Mouse (Mus musculus) hindbrain, embryonic 13.5 days (tissue): ENCODE measurements at regions not wholly inside any gene's neighbourhood (a gene's known extent, or its start where the extent isn't known, plus 50 kb on each side); places are given as distances from the start of the nearest gene placed in this dataset.
A peak's percentile ranks its signal among the peaks of the same experiment; 100 is the strongest.

Source experiments
- ATAC-seq: fragments of 200-750 bp; cut with Nextera tagmentation; 2 replicates; pipeline ENCODE4 v1.8.0; 2017; ENCODE audit warnings: moderate TSS enrichment; ENCODE audit not compliant: low FRiP score
- H3K27ac ChIP-seq: fragments of 300-500 bp; sonication (generic); 2 replicates; pipeline ENCODE4 v1.5.1; 2015; ENCODE audit warnings: inconsistent platforms, mild to moderate bottlenecking, moderate library complexity
- H3K27me3 ChIP-seq: fragments of 300-500 bp; sonication (generic); 2 replicates; pipeline ENCODE4 v1.6.1; 2015; ENCODE audit warnings: mild to moderate bottlenecking, inconsistent platforms
- H3K36me3 ChIP-seq: fragments of 300-500 bp; sonication (generic); 2 replicates; pipeline ENCODE4 v1.6.1; 2015; ENCODE audit warnings: mild to moderate bottlenecking, inconsistent platforms
- H3K4me1 ChIP-seq: fragments of 300-500 bp; sonication (generic); replicated peaks from 2 replicates; pipeline ENCODE4 v1.6.1; 2015; ENCODE audit warnings: inconsistent platforms
- H3K4me2 ChIP-seq: fragments of 300-500 bp; sonication (generic); 2 replicates; pipeline ENCODE4 v1.6.1; 2015; ENCODE audit warnings: inconsistent platforms, mild to moderate bottlenecking, moderate library complexity
- H3K4me3 ChIP-seq: fragments of 300-500 bp; sonication (generic); 2 replicates; pipeline ENCODE4 v1.5.1; 2015; ENCODE audit warnings: mild to moderate bottlenecking, inconsistent platforms
- H3K9ac ChIP-seq: fragments of 300-500 bp; sonication (generic); 2 replicates; pipeline ENCODE4 v1.6.1; 2015; ENCODE audit warnings: mild to moderate bottlenecking, inconsistent platforms
- H3K9me3 ChIP-seq: fragments of 300-500 bp; sonication (generic); 2 replicates; pipeline ENCODE4 v1.6.1; 2016; ENCODE audit warnings: inconsistent platforms
- WGBS: fragments of 180-500 bp; shearing (Covaris S2); methylation state at CpG from one replicate; pipeline ENCODE4 v1.1.7; 2015; 5-methylcytosine and 5-hydroxymethylcytosine counted together

GRCm38 (mm10) chr1:16007809-16008208, 85.3 kb downstream of the 4930444P10Rik start:
- no peak overlapping the region for H3K4me2 ChIP-seq
- no peaks in the 10 kb centered on the region for H3K4me1 ChIP-seq
- no peak overlapping the region for H3K9ac ChIP-seq
- no peaks in the 10 kb centered on the region for H3K9me3 ChIP-seq
- H3K4me3 ChIP-seq = no peak overlapping the region
- H3K36me3 ChIP-seq = no peaks in the 10 kb centered on the region
- 85% methylated on average over 3 of the region's 3 CpGs for WGBS
- H3K27ac ChIP-seq = no peak overlapping the region
- ATAC-seq = no peak
- no peaks in the 10 kb centered on the region for H3K27me3 ChIP-seq

GRCm38 (mm10) chr1:16006888-16007287, 86.2 kb downstream of the 4930444P10Rik start:
- 81% methylated on average over 2 of the region's 2 CpGs for WGBS
- no peaks in the 10 kb centered on the region for H3K36me3 ChIP-seq
- H3K27ac ChIP-seq = no peak overlapping the region
- no peak for ATAC-seq
- H3K4me3 ChIP-seq = no peak overlapping the region
- H3K9ac ChIP-seq = no peak overlapping the region
- no peak overlapping the region for H3K4me2 ChIP-seq
- H3K27me3 ChIP-seq = no peaks in the 10 kb centered on the region
- H3K4me1 ChIP-seq = no peaks in the 10 kb centered on the region
- no peaks in the 10 kb centered on the region for H3K9me3 ChIP-seq

GRCm38 (mm10) chr1:15997135-15997534, 96.0 kb downstream of the 4930444P10Rik start:
- no peaks in the 10 kb centered on the region for H3K4me1 ChIP-seq
- H3K9ac ChIP-seq = no peak overlapping the region
- no peak overlapping the region for H3K27ac ChIP-seq
- H3K4me3 ChIP-seq = no peak overlapping the region
- no peak for ATAC-seq
- no peaks in the 10 kb centered on the region for H3K9me3 ChIP-seq
- no peaks in the 10 kb centered on the region for H3K27me3 ChIP-seq
- WGBS = 75% methylated on average over 5 of the region's 5 CpGs
- H3K4me2 ChIP-seq = no peak overlapping the region
- no peaks in the 10 kb centered on the region for H3K36me3 ChIP-seq

- Histone ChIP-seq H3K4me1 (no peaks in the 10 kb centered on the region), H3K9ac (no peak overlapping the region), H3K27ac (no peak overlapping the region), H3K36me3 (no peaks in the 10 kb centered on the region), H3K4me3 (no peak overlapping the region), H3K4me2 (no peak overlapping the region), H3K27me3 (no peaks in the 10 kb centered on the region), H3K9me3 (no peaks in the 10 kb centered on the region)
- WGBS = 89% methylated on average over 2 of the region's 2 CpGs
- ATAC-seq = no peak
These were observed 96.8 kb downstream of the 4930444P10Rik start for GRCm38 (mm10) chr1:15996341-15996740.

- Histone ChIP-seq H3K9me3 (no peaks in the 10 kb centered on the region), H3K36me3 (no peaks in the 10 kb centered on the region), H3K4me1 (no peaks in the 10 kb centered on the region), H3K4me3 (no peak overlapping the region), H3K4me2 (no peak overlapping the region), H3K27me3 (no peaks in the 10 kb centered on the region), H3K9ac (no peak overlapping the region), H3K27ac (no peak overlapping the region)
- ATAC-seq = peak; percentile 77; the same call in 1 of the 2 replicates
- WGBS = 46% methylated on average over 4 of the region's 4 CpGs
These were observed 99.3 kb downstream of the 4930444P10Rik start for GRCm38 (mm10) chr1:15993561-15994410.

- H3K9ac ChIP-seq = no peak overlapping the region
- no peaks in the 10 kb centered on the region for H3K36me3 ChIP-seq
- H3K4me1 ChIP-seq = no peaks in the 10 kb centered on the region
- no peak overlapping the region for H3K27ac ChIP-seq
- no peak overlapping the region for H3K4me2 ChIP-seq
- H3K4me3 ChIP-seq = no peak overlapping the region
- no peaks in the 10 kb centered on the region for H3K27me3 ChIP-seq
- H3K9me3 ChIP-seq = no peaks in the 10 kb centered on the region
- WGBS = 82% methylated on average over 2 of the region's 2 CpGs
- no peak for ATAC-seq
These were observed 102.1 kb downstream of the 4930444P10Rik start for GRCm38 (mm10) chr1:15990982-15991381.

GRCm38 (mm10) chr1:15985579-15985978, 107.5 kb downstream of the 4930444P10Rik start:
- Histone ChIP-seq H3K27me3 (no peaks in the 10 kb centered on the region), H3K36me3 (no peaks in the 10 kb centered on the region), H3K4me2 (no peak overlapping the region), H3K9me3 (no peaks in the 10 kb centered on the region), H3K27ac (no peak overlapping the region), H3K4me1 (no peaks in the 10 kb centered on the region), H3K9ac (no peak overlapping the region), H3K4me3 (no peak overlapping the region)
- no peak for ATAC-seq
- WGBS = 85% methylated on average over 3 of the region's 3 CpGs

GRCm38 (mm10) chr1:15979333-15979732, 113.8 kb downstream of the 4930444P10Rik start:
- Histone ChIP-seq H3K9me3 (no peaks in the 10 kb centered on the region), H3K27me3 (no peaks in the 10 kb centered on the region), H3K4me1 (no peaks in the 10 kb centered on the region), H3K4me2 (no peak overlapping the region), H3K36me3 (no peaks in the 10 kb centered on the region), H3K4me3 (no peak overlapping the region), H3K9ac (no peak overlapping the region), H3K27ac (no peak overlapping the region)
- ATAC-seq = 0 out of 2 replicates have a peak, but pooled peaks have one; percentile 13

- H3K9me3 ChIP-seq = no peaks in the 10 kb centered on the region
- 92% methylated on average over 2 of the region's 2 CpGs for WGBS
- H3K27me3 ChIP-seq = no peaks in the 10 kb centered on the region
- no peak overlapping the region for H3K4me2 ChIP-seq
- no peak overlapping the region for H3K27ac ChIP-seq
- no peaks in the 10 kb centered on the region for H3K36me3 ChIP-seq
- H3K9ac ChIP-seq = no peak overlapping the region
- H3K4me3 ChIP-seq = no peak overlapping the region
- no peak for ATAC-seq
- no peaks in the 10 kb centered on the region for H3K4me1 ChIP-seq
These were observed 133.5 kb downstream of the 4930444P10Rik start for GRCm38 (mm10) chr1:15959578-15959977.

GRCm38 (mm10) chr1:15958661-15959060, 134.5 kb downstream of the 4930444P10Rik start:
- ATAC-seq = no peak
- WGBS = 69% methylated on average over 1 of the region's 1 CpGs
- Histone ChIP-seq H3K4me1 (no peaks in the 10 kb centered on the region), H3K4me3 (no peak overlapping the region), H3K9me3 (no peaks in the 10 kb centered on the region), H3K36me3 (no peaks in the 10 kb centered on the region), H3K27ac (no peak overlapping the region), H3K4me2 (no peak overlapping the region), H3K9ac (no peak overlapping the region), H3K27me3 (no peaks in the 10 kb centered on the region)

GRCm38 (mm10) chr1:15943662-15944061, 149.5 kb downstream of the 4930444P10Rik start:
- Histone ChIP-seq H3K4me3 (no peak overlapping the region), H3K27ac (no peak overlapping the region), H3K36me3 (no peaks in the 10 kb centered on the region), H3K4me1 (no peaks in the 10 kb centered on the region), H3K9ac (no peak overlapping the region), H3K4me2 (no peak overlapping the region), H3K27me3 (no peaks in the 10 kb centered on the region), H3K9me3 (no peaks in the 10 kb centered on the region)
- 58% methylated on average over 4 of the region's 4 CpGs for WGBS
- no peak for ATAC-seq

- no peak overlapping the region for H3K9ac ChIP-seq
- no peak overlapping the region for H3K4me3 ChIP-seq
- H3K9me3 ChIP-seq = no peaks in the 10 kb centered on the region
- no peak overlapping the region for H3K27ac ChIP-seq
- no peaks in the 10 kb centered on the region for H3K4me1 ChIP-seq
- WGBS = 25% methylated on average over 1 of the region's 1 CpGs
- no peak for ATAC-seq
- no peak overlapping the region for H3K4me2 ChIP-seq
- H3K27me3 ChIP-seq = no peaks in the 10 kb centered on the region
- no peaks in the 10 kb centered on the region for H3K36me3 ChIP-seq
These were observed 150.1 kb downstream of the 4930444P10Rik start for GRCm38 (mm10) chr1:15943041-15943440.
